Mouse (Mus musculus) layer of hippocampus, adult 8-10 months (tissue): ENCODE measurements at regions not wholly inside any gene's neighbourhood (a gene's known extent, or its start where the extent isn't known, plus 50 kb on each side); places are given as distances from the start of the nearest gene placed in this dataset.
A peak's percentile ranks its signal among the peaks of the same experiment; 100 is the strongest.

Experiments used
- DNase-seq, 2 experiments: peaks; one replicate each; pipeline ENCODE4 v3.0.0; 2022; ENCODE audit warnings: low spot score in 2 of 2

DNA sequence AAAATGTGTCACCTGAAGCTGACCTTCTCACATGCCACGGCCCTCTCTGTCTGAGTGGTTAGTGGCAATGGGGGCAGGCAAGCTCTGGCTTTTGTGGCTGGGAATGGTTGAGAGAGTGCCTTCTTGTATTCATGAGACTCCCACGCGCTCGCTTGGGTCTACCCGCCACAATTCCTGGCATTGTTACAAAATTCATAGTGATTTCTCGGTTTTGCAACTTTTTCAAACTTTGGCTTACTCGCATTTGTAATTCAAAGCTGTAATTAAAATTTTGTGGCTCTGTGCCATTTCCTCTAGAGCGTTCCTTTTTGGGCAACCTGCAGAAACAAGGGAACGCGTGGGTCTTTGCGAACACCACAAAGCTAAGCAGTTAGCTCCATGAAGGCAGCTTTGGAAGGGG lies 186.3 kb downstream of the Pdgfra start:
- peak; percentile 34 to 57 for DNase-seq

DNA sequence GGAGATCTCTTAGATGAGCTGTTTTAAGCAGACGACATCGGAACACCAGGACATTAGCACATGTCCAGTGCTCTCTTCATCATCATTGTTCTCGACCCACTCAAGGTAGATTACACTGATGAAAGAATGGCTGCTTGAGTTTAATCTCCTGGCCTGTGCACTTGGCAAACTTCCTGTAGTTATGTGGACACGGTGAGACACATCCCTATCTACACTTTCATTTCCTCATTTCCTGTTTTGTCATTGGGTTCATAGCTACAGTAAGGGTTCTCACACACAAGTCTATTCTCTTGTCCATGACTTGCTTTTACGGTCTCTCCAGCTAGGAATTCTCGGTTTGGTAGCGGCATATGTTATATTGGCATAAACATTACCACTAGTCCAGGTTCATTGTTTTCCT lies 190.5 kb downstream of the Pdgfra start:
- no peak for DNase-seq

DNA sequence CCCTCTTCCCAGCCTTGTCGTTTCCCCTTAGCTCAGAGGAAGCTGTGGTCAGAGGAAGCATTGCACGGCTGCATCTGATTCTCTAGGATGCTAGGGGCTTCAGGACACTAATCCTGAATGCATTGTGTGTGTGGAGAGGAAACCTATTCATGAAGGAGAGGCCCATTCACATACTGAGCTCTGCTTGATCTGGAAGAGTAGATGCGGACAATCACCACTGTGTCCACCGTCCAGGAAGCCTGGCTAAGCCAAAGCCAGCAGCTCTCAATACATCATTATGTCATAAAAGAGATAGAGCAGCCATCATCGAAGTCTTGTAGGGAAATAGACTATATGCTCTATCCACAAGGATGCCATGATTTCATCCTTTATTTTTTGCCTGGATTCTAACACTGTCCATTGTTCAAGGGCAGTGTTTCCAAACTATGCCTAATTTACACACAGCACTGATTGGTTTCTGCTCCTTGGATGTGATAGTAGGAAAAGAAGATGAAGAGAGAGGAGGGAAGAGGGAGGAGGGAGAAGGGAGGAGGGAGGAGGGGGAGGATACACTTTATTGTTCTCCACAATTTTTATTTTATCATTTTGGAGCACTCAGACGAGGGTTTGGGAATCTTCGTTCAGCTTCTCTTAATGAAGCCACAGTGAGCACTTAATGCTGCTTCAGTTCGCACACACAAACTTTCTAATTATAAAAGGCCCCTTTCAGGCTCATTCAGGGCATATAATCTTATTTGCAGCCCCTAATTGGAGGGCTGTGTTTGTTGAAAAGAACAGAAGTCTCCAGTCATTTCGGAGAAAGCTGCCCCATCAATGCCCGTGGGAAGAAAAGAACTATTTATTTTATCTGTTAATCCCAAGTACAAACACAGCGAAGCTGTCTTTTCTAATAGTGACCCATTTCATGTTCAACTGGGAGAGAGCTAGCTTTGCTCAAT lies 195.0 kb downstream of the Pdgfra start:
- DNase-seq, result no peak

DNA sequence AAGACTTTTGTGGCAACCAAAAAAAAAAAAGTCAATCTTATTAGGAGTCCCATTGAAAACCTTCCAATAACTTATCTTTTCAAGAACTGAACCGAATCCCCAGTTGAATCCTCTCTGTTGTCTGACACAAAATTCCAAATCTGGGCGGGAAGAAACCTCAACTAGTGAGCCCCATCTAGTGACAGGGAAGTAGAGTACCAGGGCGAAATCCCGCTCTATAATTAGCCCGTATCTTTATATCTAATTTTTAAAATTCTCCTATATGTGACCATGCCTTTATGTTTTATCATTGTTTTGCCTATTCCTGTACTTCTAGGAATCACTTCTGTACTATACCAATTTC lies 195.7 kb downstream of the Pdgfra start:
- DNase-seq, result no peak

DNA sequence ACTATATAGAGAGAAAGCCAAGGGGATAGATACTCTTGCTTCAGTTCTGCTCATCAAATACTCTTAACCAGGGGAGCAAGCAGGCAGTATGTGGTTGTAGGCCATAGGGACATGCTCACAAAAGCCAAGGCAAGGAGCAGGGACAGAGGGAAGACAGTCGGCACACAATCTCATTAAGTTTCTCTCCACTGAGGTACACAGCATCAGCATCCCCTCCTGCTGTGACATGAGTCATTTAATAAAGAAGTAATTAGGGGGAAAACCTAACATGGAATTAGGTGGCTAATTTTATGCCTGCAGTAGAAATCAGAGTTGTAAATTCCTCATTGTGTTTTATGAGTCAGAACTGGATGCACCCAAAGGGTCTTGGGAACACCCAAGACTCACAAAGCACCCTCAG lies 203.2 kb downstream of the Pdgfra start:
- DNase-seq, result no peak

DNA sequence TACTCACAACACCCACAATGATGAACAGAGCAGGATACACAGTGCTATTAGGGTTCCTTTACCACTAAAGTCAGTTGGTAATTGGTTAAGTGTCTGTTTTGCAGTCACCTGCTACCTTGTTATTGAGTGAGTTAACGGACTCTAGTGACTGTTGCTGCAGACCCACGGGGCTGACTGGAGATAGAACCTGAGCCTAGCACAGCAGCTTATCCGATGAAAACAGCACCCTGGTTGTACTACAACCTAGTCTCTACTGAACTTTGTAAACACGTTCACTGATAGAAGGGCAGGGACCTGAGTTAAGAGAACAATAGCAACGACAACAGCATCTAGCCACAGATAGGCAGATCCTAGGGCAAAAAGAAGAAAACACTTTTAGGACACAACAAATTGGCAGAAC lies 206.8 kb downstream of the Pdgfra start:
- DNase-seq, result no peak

DNA sequence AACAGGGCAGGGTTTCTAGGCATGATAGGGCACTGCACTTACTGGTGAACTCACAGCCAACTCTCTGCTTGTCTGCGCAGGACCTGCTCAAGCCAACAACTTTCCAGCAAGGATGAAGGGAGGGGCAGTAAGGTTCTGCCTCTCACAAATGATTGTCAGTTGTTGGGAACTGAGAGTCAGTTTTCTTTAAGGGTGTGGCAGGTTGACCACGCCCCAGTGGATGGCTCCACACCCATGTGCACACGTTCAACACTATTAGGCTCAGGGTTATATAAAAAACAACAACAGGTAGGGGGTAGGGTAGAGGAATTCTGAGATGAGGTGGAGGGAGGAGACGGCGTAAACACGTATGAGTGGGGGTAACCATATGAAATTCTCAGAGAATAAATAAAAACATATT lies 210.9 kb upstream of the Kit start:
- no peak for DNase-seq

DNA sequence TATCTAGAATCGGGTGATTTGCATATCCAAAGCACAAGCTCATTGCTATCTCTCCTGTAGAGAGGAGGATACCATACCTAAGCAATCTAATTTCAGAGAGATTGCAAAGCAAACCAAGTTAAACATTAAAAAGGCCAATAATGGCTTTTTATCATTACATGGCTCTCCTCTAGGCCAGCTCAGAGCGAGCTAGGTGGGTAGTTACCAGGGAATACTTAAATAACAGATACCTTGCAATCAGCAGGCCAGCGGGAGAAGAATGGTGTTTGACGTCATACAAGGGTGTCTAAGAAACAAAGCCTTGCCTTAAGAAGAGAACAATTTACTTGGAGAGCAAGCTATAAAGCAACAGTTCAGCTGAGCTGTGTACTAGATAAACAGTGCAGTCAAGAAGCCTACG lies 207.4 kb upstream of the Kit start:
- DNase-seq, result no peak

DNA sequence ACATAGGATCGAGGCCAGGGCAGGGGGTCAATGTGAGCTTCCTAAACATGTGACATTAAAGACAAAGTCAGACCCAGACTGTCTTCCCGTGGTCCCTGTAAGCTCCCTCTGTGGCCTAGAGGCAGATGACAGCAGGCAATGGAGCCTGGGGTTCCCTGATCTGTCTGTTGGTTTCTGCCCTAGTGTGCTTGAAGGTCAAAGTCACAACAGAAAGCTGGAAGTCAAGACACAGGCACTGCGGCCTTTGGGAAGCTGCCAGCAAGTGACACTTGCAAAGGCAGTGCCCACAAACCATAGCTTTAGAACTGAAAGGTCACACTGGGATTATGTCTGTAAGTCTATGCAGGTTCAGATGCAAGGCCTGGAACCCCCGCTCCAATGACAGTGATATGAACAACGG lies 206.0 kb upstream of the Kit start:
- DNase-seq, result no peak

DNA sequence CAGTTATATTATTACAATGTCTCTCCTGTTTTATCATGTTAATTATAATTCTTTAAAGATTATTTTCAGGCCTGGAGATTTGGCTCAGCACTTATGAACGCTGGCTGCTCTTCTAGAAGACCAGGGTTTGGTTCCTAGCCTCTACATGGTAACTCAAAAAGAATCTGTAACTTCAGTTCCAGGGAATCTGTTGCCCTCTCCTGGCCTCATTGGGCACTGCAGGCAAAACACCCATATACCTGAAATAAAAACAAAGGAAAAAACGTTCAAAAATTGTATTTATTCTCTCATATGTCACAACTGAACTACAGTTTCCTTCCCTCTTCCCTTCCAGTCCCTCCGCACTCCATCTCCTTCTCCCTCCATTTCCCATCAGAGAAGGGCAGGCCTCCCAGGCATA lies 201.9 kb upstream of the Kit start:
- DNase-seq, result no peak

DNA sequence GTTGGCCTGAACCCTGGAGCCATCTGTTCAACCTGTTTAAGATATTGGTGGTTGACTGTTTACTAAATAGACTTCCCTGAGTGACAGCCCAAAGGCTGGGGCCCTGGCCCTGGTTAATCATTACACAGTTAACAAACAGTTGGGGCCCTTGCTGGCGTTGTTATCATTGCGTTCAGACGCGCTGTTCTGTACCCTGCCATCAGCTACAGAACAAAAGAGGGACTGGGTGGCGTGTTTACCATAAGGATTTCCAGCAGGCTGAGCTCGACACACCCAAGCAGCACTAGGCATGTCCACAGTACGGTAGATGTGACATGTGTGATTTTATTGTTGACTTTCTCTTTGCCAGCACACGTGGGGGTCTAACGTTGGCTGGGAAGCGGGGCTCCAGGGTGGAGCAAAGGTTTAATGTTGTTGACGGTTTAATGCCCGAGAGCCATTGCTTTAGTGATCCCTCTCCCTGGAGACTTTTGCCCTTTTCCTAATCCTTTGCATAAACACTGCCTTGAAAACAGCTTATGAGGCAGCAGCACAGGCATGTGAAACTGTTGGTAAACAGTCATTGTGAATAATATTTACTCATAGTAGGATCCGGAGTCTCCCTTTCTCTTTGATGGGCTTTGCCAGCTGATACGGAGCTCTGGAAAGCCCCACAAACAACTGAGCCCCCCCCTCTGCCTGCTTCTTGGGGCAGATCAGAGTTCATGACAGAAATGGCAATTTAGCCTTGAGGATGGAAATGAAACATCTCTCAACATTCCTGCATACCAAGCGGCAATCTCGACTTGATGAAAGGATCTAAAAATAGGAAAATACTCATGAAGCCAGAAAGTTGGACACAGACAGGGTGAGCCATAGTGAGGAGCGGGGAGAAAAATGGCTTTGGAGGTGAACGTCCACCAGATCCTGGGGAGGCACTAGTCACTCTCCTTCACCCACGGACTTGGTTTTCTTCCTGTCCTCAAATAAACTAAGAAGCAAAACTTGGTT lies 197.1 kb upstream of the Kit start:
- no peak for DNase-seq

DNA sequence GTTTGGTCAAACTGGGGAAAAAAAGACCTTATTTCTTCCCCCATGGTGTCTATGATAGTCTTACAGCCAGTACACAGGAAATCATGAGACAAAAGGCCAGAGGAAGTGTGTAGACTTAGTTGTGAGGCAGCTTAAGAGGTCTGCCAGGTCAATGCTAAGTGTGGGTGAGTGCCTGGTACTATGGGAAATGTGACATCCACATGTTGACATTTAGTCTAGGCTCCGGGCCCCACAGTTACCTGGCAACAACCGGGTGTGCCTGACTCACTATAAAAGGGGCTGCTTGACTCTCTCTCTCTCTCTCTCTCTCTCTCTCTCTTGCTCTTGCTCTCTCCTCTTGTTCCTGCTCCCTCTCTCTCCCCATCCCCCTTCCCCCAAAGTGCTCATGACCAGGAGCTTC lies 196.1 kb upstream of the Kit start:
- no peak for DNase-seq

DNA sequence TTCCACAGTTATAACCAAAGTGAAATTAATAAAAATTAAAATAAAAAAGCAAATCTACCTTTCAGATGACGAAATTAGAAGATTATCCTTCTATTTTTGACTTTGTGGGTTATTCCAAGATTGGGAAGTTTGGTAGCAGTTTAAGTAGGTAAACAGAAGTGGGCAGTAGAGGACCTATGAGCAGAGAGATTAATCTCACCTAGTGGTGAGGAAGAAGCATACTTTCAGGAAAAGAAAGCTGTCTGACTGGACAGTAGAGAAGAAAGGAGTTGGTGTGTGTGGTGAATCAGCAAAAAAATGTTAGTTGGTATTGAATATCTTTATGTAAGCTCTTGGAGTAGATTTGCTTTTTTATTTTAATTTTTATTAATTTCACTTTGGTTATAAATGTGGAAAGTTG lies 194.4 kb upstream of the Kit start:
- DNase-seq, result no peak

DNA sequence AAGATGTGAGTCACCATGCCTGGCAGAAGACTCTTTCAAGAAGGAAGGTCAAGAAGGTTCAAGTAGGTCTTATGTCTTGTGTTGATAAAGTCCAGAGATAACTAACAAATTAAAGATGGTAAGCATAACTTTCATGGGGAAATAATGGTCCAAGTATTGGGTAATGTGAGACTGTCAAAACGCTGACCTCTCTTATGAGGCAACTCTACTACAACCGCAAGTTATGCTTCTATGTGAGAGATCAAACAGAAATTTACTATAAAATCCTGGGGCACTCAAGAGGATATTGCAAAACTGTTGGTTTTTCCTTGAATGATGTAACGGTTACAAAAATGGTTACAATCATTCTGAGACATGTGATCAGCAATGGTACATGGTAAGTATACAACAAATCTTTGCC lies 192.6 kb upstream of the Kit start:
- DNase-seq, result no peak

DNA sequence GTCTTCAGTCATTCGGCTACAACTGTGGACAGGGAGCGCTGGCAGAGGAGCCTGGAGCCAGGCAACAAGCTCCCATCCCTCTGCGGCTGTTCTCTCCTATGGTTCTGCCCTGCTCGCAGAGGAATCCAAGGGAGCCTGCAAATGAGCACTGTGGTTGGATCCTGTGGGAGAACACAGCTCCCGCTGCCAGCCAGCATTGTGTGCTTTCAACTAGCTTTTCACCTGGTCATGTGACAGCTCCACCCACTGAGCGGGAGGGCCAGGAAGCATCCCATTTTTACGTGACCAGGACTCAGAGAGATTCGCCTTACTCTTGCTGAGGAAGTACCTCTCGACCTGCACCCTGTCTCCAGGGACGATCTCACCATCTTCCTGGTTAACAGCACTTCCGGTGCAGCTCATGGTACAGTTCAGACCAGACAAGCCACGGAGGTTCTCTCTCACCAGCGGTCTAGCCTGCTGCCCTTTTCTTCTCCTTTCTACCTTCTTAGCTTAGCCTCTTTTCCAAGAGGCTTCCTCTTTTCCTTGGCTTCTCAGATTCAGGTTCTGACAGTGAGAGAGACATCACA lies 186.7 kb upstream of the Kit start:
- DNase-seq, result peak; percentile 22 to 51

DNA sequence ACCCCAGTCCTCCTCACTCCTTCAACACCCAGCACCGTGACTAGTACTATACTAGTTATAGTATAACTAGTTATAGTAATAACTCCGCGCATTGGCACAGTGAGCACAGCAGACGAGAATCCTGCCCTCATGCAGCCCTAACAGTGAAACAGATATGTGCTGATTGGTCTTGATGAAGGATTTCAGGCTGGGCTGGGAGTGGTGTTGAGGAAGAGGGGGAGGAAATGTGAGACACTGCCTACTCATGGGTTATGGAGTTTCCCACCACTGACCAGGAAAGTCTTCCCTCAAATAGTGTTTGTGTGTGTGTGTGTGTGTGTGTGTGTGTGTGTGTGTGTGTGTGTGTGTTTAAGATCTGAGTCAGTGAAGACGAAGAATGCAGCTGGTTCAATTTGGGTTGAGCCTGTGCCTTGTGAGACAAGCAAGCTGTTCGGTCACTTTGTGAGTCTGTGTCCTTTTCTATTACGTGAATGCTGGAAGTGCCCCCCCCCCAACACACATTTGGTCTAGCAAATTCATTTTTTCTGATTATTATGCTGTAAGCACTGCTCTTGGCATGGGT lies 185.9 kb upstream of the Kit start:
- no peak for DNase-seq

DNA sequence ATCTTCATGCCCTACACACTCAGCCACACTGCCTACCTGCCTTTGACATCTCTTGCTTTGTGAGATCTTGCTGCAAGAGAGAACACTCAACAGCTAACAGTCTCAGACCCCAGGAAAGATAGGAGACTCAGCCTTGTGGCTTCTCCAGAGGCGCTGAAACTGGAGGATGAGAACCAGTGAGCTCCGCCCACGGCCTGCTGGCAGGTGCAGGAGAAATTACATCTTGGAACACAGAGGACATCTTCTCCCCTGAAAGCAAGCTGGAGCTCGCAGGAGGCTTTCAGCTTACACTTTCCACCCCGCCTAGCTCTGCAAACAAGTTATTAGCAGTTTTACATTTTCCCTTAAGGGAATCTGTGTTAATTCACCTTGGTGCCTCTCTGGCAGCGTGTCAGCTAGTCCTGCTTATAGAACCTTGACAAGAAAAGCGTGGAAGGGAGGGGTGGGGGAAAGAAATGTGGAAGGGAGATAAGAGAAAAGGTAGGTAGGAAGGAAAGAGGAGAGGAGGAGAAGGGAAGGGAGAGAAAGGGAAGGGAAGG lies 185.2 kb upstream of the Kit start:
- DNase-seq, result peak; percentile 19 to 22

DNA sequence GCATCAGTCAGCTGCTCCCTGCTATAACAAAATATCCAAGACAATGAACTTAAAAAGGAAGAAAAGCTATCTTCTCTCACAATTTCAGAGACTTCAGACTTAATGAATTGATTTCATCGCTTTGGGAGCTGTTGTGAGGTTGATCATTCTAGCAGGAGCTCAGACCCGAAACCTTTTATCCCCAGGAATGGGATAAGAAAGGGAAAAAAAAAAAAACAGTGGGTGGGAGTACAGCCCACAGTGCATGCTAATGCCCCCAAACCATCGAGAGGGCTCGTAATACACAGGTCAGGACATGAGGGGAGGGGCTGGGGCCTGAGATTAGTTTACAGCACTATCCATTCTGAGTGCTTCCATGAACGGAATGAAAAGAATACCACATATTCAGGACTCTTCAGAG lies 175.9 kb upstream of the Kit start:
- no peak for DNase-seq

DNA sequence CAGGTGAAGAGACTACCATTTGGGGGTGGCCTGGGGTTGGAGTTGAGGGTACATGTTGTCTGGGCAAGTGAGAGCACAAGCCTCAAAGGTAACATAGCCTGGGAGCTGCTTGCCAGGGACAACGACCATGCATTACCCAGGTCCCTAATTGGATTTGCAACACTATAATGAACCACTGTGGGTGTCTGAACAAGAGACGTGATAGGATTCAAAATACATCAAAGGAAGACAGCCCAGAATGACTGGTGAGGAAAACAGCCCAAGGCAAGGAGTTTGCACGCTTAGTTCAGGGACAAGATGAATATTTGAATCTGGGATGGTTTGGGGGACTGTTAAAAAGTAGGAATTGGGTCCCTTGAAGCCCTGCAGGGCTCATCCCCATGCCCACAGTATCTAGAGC lies 173.0 kb upstream of the Kit start:
- DNase-seq, result no peak

DNA sequence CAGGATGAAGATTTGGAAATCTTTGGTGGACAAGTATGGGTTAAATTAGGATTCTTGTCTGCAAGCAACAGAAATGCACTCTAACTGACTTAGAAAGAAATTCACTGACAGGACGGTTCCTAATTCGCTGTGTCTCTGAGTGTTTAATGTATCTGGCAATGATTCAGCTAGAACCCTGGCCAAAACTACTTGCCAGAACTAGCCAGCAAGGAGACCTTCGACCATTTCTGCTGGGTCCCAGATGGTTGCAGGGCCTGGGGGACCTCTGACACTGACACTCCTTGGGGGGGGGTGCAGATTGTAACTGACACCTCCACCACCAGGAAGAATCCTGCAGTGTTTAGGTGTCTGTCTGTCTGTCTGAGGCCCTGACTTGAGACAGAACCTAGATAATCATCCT lies 172.1 kb upstream of the Kit start:
- no peak for DNase-seq

DNA sequence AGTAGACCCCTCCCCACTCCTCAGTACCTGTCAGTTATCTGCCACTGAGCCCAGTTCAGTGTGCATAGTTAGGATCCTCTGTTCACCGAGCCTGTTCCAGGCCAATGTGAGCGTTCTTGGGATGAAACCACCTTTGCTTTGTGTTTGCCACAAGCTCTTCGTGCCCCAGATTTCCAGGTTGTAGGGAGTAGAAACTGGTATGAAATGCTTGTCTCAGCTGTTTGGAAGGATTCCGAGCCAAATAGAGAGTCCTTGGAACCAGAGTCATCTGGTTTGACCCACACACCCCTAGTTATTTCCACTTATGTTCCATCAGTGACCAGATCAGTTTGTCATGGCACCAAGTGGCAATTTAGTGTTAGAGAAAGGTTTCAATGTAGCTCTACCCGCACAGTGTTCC lies 171.2 kb upstream of the Kit start:
- no peak for DNase-seq
